Mouse (Mus musculus): ENCODE data around the gene P2rx6.

P2rx6 gene

DNA sequence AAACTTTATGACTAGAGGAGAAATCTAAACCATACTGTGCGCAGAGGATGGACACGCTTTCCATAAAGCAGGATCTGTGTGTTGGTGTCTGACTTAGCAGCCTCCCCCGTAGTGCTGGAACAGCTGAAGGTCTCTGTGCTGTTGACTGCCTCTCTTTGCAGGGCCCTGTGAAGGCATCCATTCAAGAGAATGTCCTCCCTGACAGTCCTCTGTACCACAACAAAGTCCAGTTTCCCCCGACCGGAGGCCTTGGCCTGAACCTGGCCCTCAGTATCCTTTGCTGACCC lies 64.5 kb downstream of the P2rx6 start:
- DNase-seq (ENCODE audit: low spot score): no peak

All from testis, postnatal 10 days (tissue).